Mouse (Mus musculus) liver, postnatal 0 days (tissue): ENCODE measurements around the gene Rpia. TPM values are rescaled to one million over a fixed set of nuclear protein-coding genes. Genes with fewer than 3 reads are reported as not detected.

Experiments used
- ATAC-seq: fragments of 200-750 bp; cut with Nextera tagmentation; 2 replicates; pipeline ENCODE4 v1.8.0; 2017; ENCODE audit warnings: mild to moderate bottlenecking, moderate library complexity
- DNase-seq: peaks from one replicate; pipeline ENCODE4 v3.0.0-alpha.2; 2016
- H3K27ac ChIP-seq: fragments of 300-500 bp; sonication (generic); 2 replicates; pipeline ENCODE4 v1.5.1; 2014; ENCODE audit warnings: antibody characterized with exemption, moderate library complexity, mild to moderate bottlenecking, low read depth
- H3K27me3 ChIP-seq: fragments of 300-500 bp; sonication (generic); 2 replicates; pipeline ENCODE4 v1.6.1; 2014; ENCODE audit warnings: low read length, control low read depth, mixed read lengths; ENCODE audit not compliant: insufficient read depth
- H3K36me3 ChIP-seq: fragments of 300-500 bp; sonication (generic); replicated peaks from 2 replicates; pipeline ENCODE4 v1.6.1; 2014; ENCODE audit warnings: mild to moderate bottlenecking, control low read depth, low read length, moderate library complexity, mixed read lengths; ENCODE audit not compliant: insufficient read depth
- H3K4me1 ChIP-seq: fragments of 300-500 bp; sonication (generic); 2 replicates; pipeline ENCODE4 v1.6.1; 2014; ENCODE audit warnings: antibody characterized with exemption, mild to moderate bottlenecking, control low read depth; ENCODE audit not compliant: insufficient read depth
- H3K4me2 ChIP-seq: fragments of 300-500 bp; sonication (generic); 2 replicates; pipeline ENCODE4 v1.6.1; 2014; ENCODE audit warnings: low read depth, mild to moderate bottlenecking, low read length, moderate library complexity, mixed read lengths
- H3K4me3 ChIP-seq: fragments of 300-500 bp; sonication (generic); 2 replicates; pipeline ENCODE4 v1.5.1; 2014; ENCODE audit warnings: low read depth, low read length
- H3K9ac ChIP-seq: fragments of 300-500 bp; sonication (generic); replicated peaks from 2 replicates; pipeline ENCODE4 v1.6.1; 2014; ENCODE audit warnings: mild to moderate bottlenecking, moderate library complexity
- H3K9me3 ChIP-seq: fragments of 300-500 bp; sonication (generic); 2 replicates; pipeline ENCODE4 v1.6.1; 2016; ENCODE audit warnings: mild to moderate bottlenecking, control low read depth, low read length, mixed read lengths
- CTCF ChIP-seq: sonication (generic); IDR thresholded peaks from 2 replicates; pipeline ENCODE4 v1.5.1; 2016; ENCODE audit warnings: antibody characterized with exemption, low read depth
- EP300 ChIP-seq: IDR thresholded peaks from 2 replicates; pipeline ENCODE4 v1.6.1; 2016; ENCODE audit warnings: antibody characterized with exemption, low read depth, mild to moderate bottlenecking
- WGBS: fragments of 180-500 bp; shearing (Covaris S2); extraction: QIAGEN DNeasy Blood & Tissue Kit; methylation state at CpG from one replicate; pipeline ENCODE4 v1.1.7; 2014; ENCODE audit not compliant: insufficient replicate concordance; 5-methylcytosine and 5-hydroxymethylcytosine counted together
- polyA plus RNA-seq: library from polyadenylated mRNA; unstranded; fragments of >200 nt; fragmentation: Nextera tagmentation; extraction: Ambion mirVana; gene quantifications from 2 replicates; pipeline ENCODE4 v1.2.1, GENCODE M21; 2015

The Rpia gene
- polyA plus RNA-seq, 1 experiment from 2014 or later = 1.9 TPM

DNA sequence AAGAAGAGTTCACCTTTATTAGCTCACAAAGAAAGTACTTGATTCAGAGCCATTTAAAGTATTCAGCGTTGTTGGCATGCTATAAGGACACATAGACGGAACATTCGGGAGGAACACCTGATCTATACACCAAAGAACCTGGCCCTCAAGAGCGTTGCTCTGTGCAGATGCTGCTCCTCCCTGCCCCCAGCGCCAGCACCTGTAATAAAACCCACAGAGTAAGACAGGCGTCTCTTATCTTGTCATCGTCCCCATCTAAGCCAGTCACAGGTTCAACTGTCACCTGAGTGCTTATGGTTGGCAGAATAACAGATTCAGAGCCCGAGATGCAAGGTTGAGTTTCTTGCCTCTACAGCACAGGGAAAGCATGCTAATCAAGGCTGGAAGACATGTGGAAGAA lies 23.4 kb upstream of the Rpia start:
- no peak for TF ChIP-seq CTCF
- TF ChIP-seq EP300 = no peak
- H3K4me2 ChIP-seq = no peak overlapping the region
- H3K9me3 ChIP-seq = no peaks in the 10 kb centered on the region
- no peak overlapping the region for H3K27ac ChIP-seq
- no peak for DNase-seq
- H3K4me3 ChIP-seq = no peak overlapping the region
- H3K4me1 ChIP-seq = peaks cover 11% of the 10 kb centered on the region; the same call in 1 of the 2 replicates
- H3K27me3 ChIP-seq = no peaks in the 10 kb centered on the region
- H3K9ac ChIP-seq = no peak overlapping the region
- no peaks in the 10 kb centered on the region for H3K36me3 ChIP-seq
- no peak for ATAC-seq
- WGBS = 78% methylated on average over 8 of the region's 8 CpGs

- Histone ChIP-seq H3K9ac (peak overlapping the region; percentile 31; the same call in 1 of the 2 replicates), H3K9me3 (no peaks in the 10 kb centered on the region), H3K27me3 (no peaks in the 10 kb centered on the region), H3K4me3 (no peak overlapping the region), H3K4me2 (peak overlapping the region; percentile 47), H3K27ac (peak overlapping the region; percentile 87), H3K4me1 (peaks cover 11% of the 10 kb centered on the region; the same call in 1 of the 2 replicates), H3K36me3 (no peaks in the 10 kb centered on the region)
- DNase-seq (peak; percentile 37), ATAC-seq (peak; percentile 82)
- TF ChIP-seq CTCF (no peak), EP300 (no peak)
- 70% methylated on average over 4 of the region's 4 CpGs for WGBS
These were observed 22.6 kb upstream of the Rpia start for GRCm38 (mm10) chr6:70814629-70814950.

- DNase-seq (peak; percentile 68), ATAC-seq (peak; percentile 88)
- H3K27me3 ChIP-seq = no peaks in the 10 kb centered on the region
- peak overlapping the region; percentile 47 for H3K4me2 ChIP-seq
- H3K27ac ChIP-seq = peak overlapping the region; percentile 87
- peaks cover 11% of the 10 kb centered on the region; the same call in 1 of the 2 replicates for H3K4me1 ChIP-seq
- no peaks in the 10 kb centered on the region for H3K9me3 ChIP-seq
- H3K4me3 ChIP-seq = no peak overlapping the region
- 50% methylated on average over 18 of the region's 18 CpGs for WGBS
- H3K9ac ChIP-seq = peak overlapping the region; percentile 31; the same call in 1 of the 2 replicates
- peak; percentile 25; the same call in 1 of the 2 replicates for TF ChIP-seq EP300
- TF ChIP-seq CTCF = no peak
- no peaks in the 10 kb centered on the region for H3K36me3 ChIP-seq
These were observed 22.0 kb upstream of the Rpia start for GRCm38 (mm10) chr6:70813921-70814628.

DNA sequence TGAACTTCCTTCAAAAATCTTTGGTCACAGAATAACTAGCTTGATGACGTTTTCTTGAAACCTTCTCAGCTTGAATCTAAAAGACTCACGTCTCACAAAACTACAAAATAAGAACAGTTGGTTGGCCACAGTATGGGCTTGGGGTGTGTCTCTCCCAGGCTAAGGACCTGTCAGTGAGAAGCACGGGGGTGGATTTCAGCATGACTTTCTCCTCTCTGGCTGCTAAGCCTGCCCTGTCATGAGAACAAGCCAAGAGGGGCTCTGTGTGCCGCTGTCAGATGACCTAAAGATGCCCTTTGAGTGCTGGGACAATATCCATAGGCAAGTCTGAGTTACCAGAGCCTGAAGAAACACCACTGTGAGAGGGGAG lies 20.5 kb upstream of the Rpia start:
- TF ChIP-seq CTCF = no peak
- TF ChIP-seq EP300 = no peak
- no peak for ATAC-seq
- peaks cover 11% of the 10 kb centered on the region; the same call in 1 of the 2 replicates for H3K4me1 ChIP-seq
- no peak overlapping the region for H3K27ac ChIP-seq
- no peaks in the 10 kb centered on the region for H3K27me3 ChIP-seq
- DNase-seq = no peak
- H3K4me3 ChIP-seq = no peak overlapping the region
- H3K9me3 ChIP-seq = no peaks in the 10 kb centered on the region
- no peak overlapping the region for H3K4me2 ChIP-seq
- H3K36me3 ChIP-seq = no peaks in the 10 kb centered on the region
- WGBS = 46% methylated on average over 4 of the region's 4 CpGs
- no peak overlapping the region for H3K9ac ChIP-seq

DNA sequence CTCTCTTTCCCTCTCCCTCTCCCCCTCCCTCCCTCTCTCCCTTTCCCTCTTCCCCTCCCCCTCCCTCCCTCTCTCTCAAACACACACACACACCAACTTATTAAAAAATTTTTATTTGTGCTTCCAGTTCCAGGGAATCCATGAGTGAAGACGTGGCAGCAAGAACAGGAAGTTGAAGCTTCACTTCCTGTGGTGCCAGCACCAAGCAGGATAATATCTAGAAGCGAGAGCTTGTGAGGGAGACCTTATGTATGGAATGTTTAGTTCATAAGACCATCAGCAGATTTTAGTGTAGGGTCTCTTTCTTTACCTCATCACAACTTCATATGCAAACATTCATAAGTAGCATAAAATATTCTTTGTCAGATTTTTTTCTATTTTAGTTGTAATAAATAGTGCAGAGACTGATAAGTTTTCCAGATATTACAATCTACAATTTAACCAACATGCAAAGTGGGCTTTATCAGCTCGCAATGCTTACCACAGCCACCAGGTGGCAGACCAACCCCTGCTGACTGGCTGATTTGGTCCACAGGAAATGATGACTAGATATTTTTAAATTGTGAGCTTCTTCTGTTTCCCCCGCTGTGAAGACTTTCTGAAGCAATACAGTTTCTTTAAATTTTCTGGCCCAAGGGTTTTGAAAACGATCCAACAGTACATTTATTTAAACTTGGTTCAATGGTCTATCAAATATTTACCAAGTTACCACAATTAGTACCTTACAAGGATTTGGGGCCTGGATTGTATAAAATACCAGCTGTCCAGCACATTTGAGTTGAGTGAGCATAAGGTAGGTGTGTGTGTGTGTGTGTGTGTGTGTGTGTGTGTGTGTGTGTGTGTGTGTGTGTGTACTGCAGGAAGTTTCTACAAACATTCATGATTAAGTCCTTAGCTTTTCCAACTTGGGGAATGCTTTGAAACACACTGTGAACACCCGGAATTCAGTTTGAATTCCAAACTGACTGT lies 19.8 kb upstream of the Rpia start:
- no peak for ATAC-seq
- Histone ChIP-seq H3K9ac (no peak overlapping the region), H3K36me3 (no peaks in the 10 kb centered on the region), H3K4me1 (peaks cover 11% of the 10 kb centered on the region; the same call in 1 of the 2 replicates), H3K4me2 (no peak overlapping the region), H3K9me3 (no peaks in the 10 kb centered on the region), H3K4me3 (no peak overlapping the region), H3K27ac (no peak overlapping the region), H3K27me3 (no peaks in the 10 kb centered on the region)
- DNase-seq = peak; percentile 85
- TF ChIP-seq CTCF (peak; percentile 93), EP300 (0 out of 2 replicates have a peak, but pooled peaks have one; percentile 27)
- 14% methylated on average over 6 of the region's 6 CpGs for WGBS

DNA sequence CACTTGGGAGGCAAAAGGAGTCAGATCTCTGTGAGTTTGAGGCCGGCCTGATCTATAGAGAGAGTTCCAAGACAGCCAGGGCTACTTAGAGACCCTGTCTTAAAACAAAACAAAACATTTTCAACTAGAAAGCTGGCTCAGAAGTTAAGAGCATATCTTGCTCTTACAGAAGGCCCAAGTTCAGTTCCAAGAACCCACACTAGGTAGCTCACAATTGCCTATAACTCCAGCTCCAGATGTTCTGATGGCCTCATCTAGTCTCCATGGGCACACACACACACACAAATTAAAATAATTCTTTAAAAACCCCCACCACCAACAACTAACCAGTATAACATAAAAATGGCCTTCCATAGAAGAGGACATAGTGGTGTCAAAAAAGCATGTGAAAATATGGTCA lies 18.5 kb upstream of the Rpia start:
- Histone ChIP-seq H3K9ac (no peak overlapping the region), H3K27ac (no peak overlapping the region), H3K4me1 (peaks cover 16% of the 10 kb centered on the region), H3K27me3 (no peaks in the 10 kb centered on the region), H3K4me3 (no peak overlapping the region), H3K36me3 (no peaks in the 10 kb centered on the region), H3K9me3 (no peaks in the 10 kb centered on the region), H3K4me2 (no peak overlapping the region)
- ATAC-seq (no peak), DNase-seq (no peak)
- 61% methylated on average over 1 of the region's 1 CpGs for WGBS
- TF ChIP-seq CTCF (no peak), EP300 (peak; percentile 20; the same call in 1 of the 2 replicates)
